Comparison of ENCODE assay signal across 23 mouse cellular contexts in genomic region chr9:91459921-91460320, GRCm38 (mm10).
DNase-seq lines count a peak whose midpoint lies in the region; ATAC-seq and TF ChIP-seq lines count a peak whose summit lies in the region.
"Had no signal": no experiment of that assay in that cellular context is flagged by ENCODE, and none has a peak within 500 bp of the region (broad histone marks: within the 10 kb centered on the region; RNA-seq: fewer than 3 reads in every experiment).

No protein-coding gene starts in this region.

- no peak for TF ChIP-seq CTCF in lung, postnatal 0 days (IDR thresholded peaks at IDR 0.05)

- peak; percentile 6 for DNase-seq in lung, postnatal 0 days (ENCODE audit: low spot score)
- no peak for DNase-seq in lung, postnatal 25 days (ENCODE audit: low spot score)
- peak; percentile 3 for DNase-seq in MEL-GATA-1-ER (ENCODE audit: extremely low read depth, low read depth)
- peak; percentile 71 for DNase-seq in embryo, embryonic 10.5 days (ENCODE audit: low spot score)
- peak; percentile 59 for DNase-seq in retina, embryonic 14.5 days (ENCODE audit: low spot score)
- DNase-seq in heart, embryonic 10.5 days (ENCODE audit: low spot score): no peak
- DNase-seq: adrenal gland, postnatal 25 days; cerebellum, adult 18-20 months; cerebellum, postnatal 25 days; heart, postnatal 36 days; kidney, postnatal 10 days; liver, embryonic 13.5 days; lung, postnatal 10 days; thymus, adult 2 months had no signal

- no peak overlapping the region for H3K9ac ChIP-seq in lung, postnatal 0 days (replicated peaks; ENCODE audit: low read depth)
- H3K9ac ChIP-seq in heart, embryonic 11.5 days (ENCODE audit: low read depth, low read length): no peak overlapping the region
- H3K9ac ChIP-seq: embryonic facial prominence, embryonic 15.5 days; heart, embryonic 13.5 days; liver, embryonic 13.5 days; midbrain, embryonic 15.5 days; neural tube, embryonic 15.5 days had no signal

- no peak overlapping the region for H3K4me2 ChIP-seq in lung, postnatal 0 days (replicated peaks; ENCODE audit: low read depth, low read length)
- H3K4me2 ChIP-seq in heart, embryonic 11.5 days: no peak overlapping the region
- H3K4me2 ChIP-seq: embryonic facial prominence, embryonic 15.5 days; heart, embryonic 13.5 days; liver, embryonic 13.5 days; midbrain, embryonic 15.5 days; neural tube, embryonic 15.5 days had no signal

- TF ChIP-seq EP300 in lung, postnatal 0 days (IDR thresholded peaks at IDR 0.05): no peak

- no peak overlapping the region for H3K27ac ChIP-seq in lung, postnatal 0 days (ENCODE audit: low read length)
- H3K27ac ChIP-seq in heart, embryonic 10.5 days: no peak overlapping the region
- H3K27ac ChIP-seq in heart, embryonic 11.5 days (ENCODE audit: low read depth, low read length): no peak overlapping the region
- H3K27ac ChIP-seq: embryonic facial prominence, embryonic 15.5 days; heart, embryonic 13.5 days; liver, embryonic 13.5 days; midbrain, embryonic 15.5 days; neural tube, embryonic 15.5 days had no signal

- no peaks in the 10 kb centered on the region for H3K36me3 ChIP-seq in lung, postnatal 0 days (ENCODE audit: insufficient read depth, low read length)
- no peaks in the 10 kb centered on the region for H3K36me3 ChIP-seq in heart, embryonic 10.5 days
- H3K36me3 ChIP-seq in heart, embryonic 11.5 days (ENCODE audit: control insufficient read depth, insufficient read depth, low read length): no peaks in the 10 kb centered on the region
- H3K36me3 ChIP-seq: embryonic facial prominence, embryonic 15.5 days; heart, embryonic 13.5 days; liver, embryonic 13.5 days; midbrain, embryonic 15.5 days; neural tube, embryonic 15.5 days had no signal

- H3K4me3 ChIP-seq in lung, postnatal 0 days (ENCODE audit: low read depth, low read length): no peak overlapping the region
- H3K4me3 ChIP-seq in heart, embryonic 10.5 days: no peak overlapping the region
- no peak overlapping the region for H3K4me3 ChIP-seq in heart, embryonic 11.5 days (ENCODE audit: low read depth, low read length)
- H3K4me3 ChIP-seq: embryonic facial prominence, embryonic 15.5 days; heart, embryonic 13.5 days; liver, embryonic 13.5 days; midbrain, embryonic 15.5 days; neural tube, embryonic 15.5 days had no signal

- H3K9me3 ChIP-seq in lung, postnatal 0 days (ENCODE audit: low read length): no peaks in the 10 kb centered on the region
- no peaks in the 10 kb centered on the region for H3K9me3 ChIP-seq in heart, embryonic 10.5 days
- no peaks in the 10 kb centered on the region for H3K9me3 ChIP-seq in heart, embryonic 11.5 days (replicated peaks; ENCODE audit: control insufficient read depth, low read length)
- H3K9me3 ChIP-seq: embryonic facial prominence, embryonic 15.5 days; heart, embryonic 13.5 days; liver, embryonic 13.5 days; midbrain, embryonic 15.5 days; neural tube, embryonic 15.5 days had no signal

- no peaks in the 10 kb centered on the region for H3K27me3 ChIP-seq in lung, postnatal 0 days (replicated peaks; ENCODE audit: insufficient read depth, low read length)
- no peaks in the 10 kb centered on the region for H3K27me3 ChIP-seq in heart, embryonic 10.5 days (ENCODE audit: insufficient read depth, poor library complexity, severe bottlenecking)
- no peaks in the 10 kb centered on the region for H3K27me3 ChIP-seq in heart, embryonic 11.5 days (ENCODE audit: control insufficient read depth, insufficient read depth, low read length)
- H3K27me3 ChIP-seq: embryonic facial prominence, embryonic 15.5 days; heart, embryonic 13.5 days; liver, embryonic 13.5 days; midbrain, embryonic 15.5 days; neural tube, embryonic 15.5 days had no signal

- no peak for ATAC-seq in lung, postnatal 0 days
- no peak for ATAC-seq in heart, embryonic 11.5 days (replicated peaks; ENCODE audit: insufficient number of reproducible peaks, low FRiP score, low TSS enrichment)
- ATAC-seq in CD4-positive, CD25-positive, alpha-beta regulatory T cell, adult 4 months: no peak
- ATAC-seq: forebrain, embryonic 16.5 days; hindbrain, embryonic 16.5 days; intestine, postnatal 0 days; midbrain, embryonic 15.5 days had no signal

- WGBS in lung, postnatal 0 days: 16% methylated on average over 2 of the region's 2 CpGs
- 28% methylated on average over 2 of the region's 2 CpGs for WGBS in heart, embryonic 10.5 days
- 25% methylated on average over 2 of the region's 2 CpGs for WGBS in heart, embryonic 11.5 days (ENCODE audit: insufficient replicate concordance)

- no peaks in the 10 kb centered on the region for H3K4me1 ChIP-seq in lung, postnatal 0 days (ENCODE audit: insufficient read depth, low read depth, low read length)
- H3K4me1 ChIP-seq in heart, embryonic 10.5 days: no peaks in the 10 kb centered on the region
- H3K4me1 ChIP-seq in heart, embryonic 11.5 days (ENCODE audit: control insufficient read depth, insufficient read depth, low read length): no peaks in the 10 kb centered on the region
- H3K4me1 ChIP-seq: embryonic facial prominence, embryonic 15.5 days; heart, embryonic 13.5 days; liver, embryonic 13.5 days; midbrain, embryonic 15.5 days had no signal

Comparison
In these comparisons a context has a peak if more than half of its experiments do, and no peak if none do; other contexts are left out.
1. DNase-seq: peak in lung, postnatal 0 days (single experiment), MEL-GATA-1-ER (single experiment), embryo, embryonic 10.5 days (single experiment) and retina, embryonic 14.5 days (single experiment); none in lung, postnatal 25 days (single experiment) and heart, embryonic 10.5 days (single experiment).